ENCODE assay signal across 28 mouse cellular contexts in genomic region chr7:3347366-3348287, GRCm38 (mm10). TPM values are rescaled to one million over a fixed set of nuclear protein-coding genes. Genes with fewer than 3 reads are reported as not detected.
A peak's percentile ranks its signal among the peaks of the same experiment; 100 is the strongest.
DNase-seq lines count a peak whose midpoint lies in the region; ATAC-seq and TF ChIP-seq lines count a peak whose summit lies in the region.
"Had no signal": no experiment of that assay in that cellular context is flagged by ENCODE, and none has a peak within 500 bp of the region (broad histone marks: within the 10 kb centered on the region; RNA-seq: fewer than 3 reads in every experiment).

No protein-coding gene starts in this region.

- peak; percentile 37 to 56 for DNase-seq in adrenal gland, adult (ENCODE audit: inconsistent age in 2 of 2, low spot score in 1 of 2)
- DNase-seq in adrenal gland, postnatal 10 days = no peak
- no peak for DNase-seq in forebrain, embryonic 10.5 days (ENCODE audit: extremely low spot score, low spot score)
- no peak for DNase-seq in forebrain, embryonic 11.5 days (ENCODE audit: low spot score)
- peak; percentile 77 for DNase-seq in WW6 (ENCODE audit: low read depth, low spot score)
- DNase-seq: adrenal gland, adult 8-10 months; cerebellum, adult 11-12 months; gastrocnemius, postnatal 36 days; heart, postnatal 36 days; kidney, adult 8-10 months; kidney, postnatal 10 days; liver; lung, postnatal 36 days had no signal

- WGBS in forebrain, embryonic 10.5 days = 30% methylated on average over 20 of the region's 20 CpGs
- WGBS in forebrain, embryonic 11.5 days = 27% methylated on average over 20 of the region's 20 CpGs
- WGBS in heart, embryonic 11.5 days (ENCODE audit: insufficient replicate concordance) = 47% methylated on average over 20 of the region's 20 CpGs

- peaks cover 15% of the 10 kb centered on the region; the same call in 1 of the 2 replicates for H3K27me3 ChIP-seq in forebrain, embryonic 10.5 days (ENCODE audit: poor library complexity, severe bottlenecking)
- no peaks in the 10 kb centered on the region for H3K27me3 ChIP-seq in forebrain, embryonic 11.5 days (ENCODE audit: control insufficient read depth, insufficient read depth, low read length)
- H3K27me3 ChIP-seq in E14TG2a.4 (ENCODE audit: insufficient read depth, low read length) = no peaks in the 10 kb centered on the region
- H3K27me3 ChIP-seq in heart, embryonic 11.5 days (ENCODE audit: control insufficient read depth, insufficient read depth, low read length) = no peaks in the 10 kb centered on the region
- H3K27me3 ChIP-seq: heart, embryonic 15.5 days; hindbrain, embryonic 15.5 days; intestine, embryonic 15.5 days; liver, embryonic 15.5 days; lung, embryonic 15.5 days; megakaryocyte, embryonic 14.5 days had no signal

- H3K27ac ChIP-seq in forebrain, embryonic 10.5 days = 0 out of 2 replicates have a peak overlapping the region, but pooled peaks have one; percentile 25
- no peak overlapping the region for H3K27ac ChIP-seq in forebrain, embryonic 11.5 days (ENCODE audit: low read depth, low read length)
- H3K27ac ChIP-seq in heart, embryonic 11.5 days (ENCODE audit: low read depth, low read length) = no peak overlapping the region
- H3K27ac ChIP-seq: embryonic facial prominence, embryonic 10.5 days; heart, embryonic 15.5 days; hindbrain, embryonic 15.5 days; intestine, embryonic 15.5 days; limb, embryonic 10.5 days; liver, embryonic 15.5 days; lung, embryonic 15.5 days had no signal

- no peak overlapping the region for H3K4me3 ChIP-seq in forebrain, embryonic 10.5 days
- H3K4me3 ChIP-seq in forebrain, embryonic 11.5 days (ENCODE audit: low read depth, low read length) = no peak overlapping the region
- H3K4me3 ChIP-seq in E14TG2a.4 (replicated peaks; ENCODE audit: low read length) = peak overlapping the region; percentile 74
- H3K4me3 ChIP-seq in heart, embryonic 11.5 days (ENCODE audit: low read depth, low read length) = no peak overlapping the region
- H3K4me3 ChIP-seq: embryonic facial prominence, embryonic 10.5 days; heart, embryonic 15.5 days; hindbrain, embryonic 15.5 days; intestine, embryonic 15.5 days; limb, embryonic 10.5 days; liver, embryonic 15.5 days; lung, embryonic 15.5 days; megakaryocyte, embryonic 14.5 days had no signal

- no peak for TF ChIP-seq CTCF in E14TG2a.4 (conservative IDR thresholded peaks at IDR 0.05; ENCODE audit: low read length)

- no peak overlapping the region for H3K4me2 ChIP-seq in forebrain, embryonic 11.5 days (ENCODE audit: low read depth, low read length, severe bottlenecking)
- no peak overlapping the region for H3K4me2 ChIP-seq in heart, embryonic 11.5 days
- H3K4me2 ChIP-seq: heart, embryonic 15.5 days; hindbrain, embryonic 15.5 days; intestine, embryonic 15.5 days; liver, embryonic 15.5 days; lung, embryonic 15.5 days had no signal

- no peaks in the 10 kb centered on the region for H3K9me3 ChIP-seq in forebrain, embryonic 10.5 days
- no peaks in the 10 kb centered on the region for H3K9me3 ChIP-seq in forebrain, embryonic 11.5 days (ENCODE audit: control insufficient read depth, low read length)
- H3K9me3 ChIP-seq in E14TG2a.4 (ENCODE audit: low read length) = no peaks in the 10 kb centered on the region
- no peaks in the 10 kb centered on the region for H3K9me3 ChIP-seq in heart, embryonic 11.5 days (replicated peaks; ENCODE audit: control insufficient read depth, low read length)
- H3K9me3 ChIP-seq: embryonic facial prominence, embryonic 10.5 days; heart, embryonic 15.5 days; hindbrain, embryonic 15.5 days; intestine, embryonic 15.5 days; limb, embryonic 10.5 days; liver, embryonic 15.5 days; lung, embryonic 15.5 days; megakaryocyte, embryonic 14.5 days had no signal

- no peak overlapping the region for H3K9ac ChIP-seq in forebrain, embryonic 11.5 days (ENCODE audit: low read length)
- no peak overlapping the region for H3K9ac ChIP-seq in heart, embryonic 11.5 days (ENCODE audit: low read depth, low read length)
- H3K9ac ChIP-seq: heart, embryonic 15.5 days; hindbrain, embryonic 15.5 days; intestine, embryonic 15.5 days; liver, embryonic 15.5 days; lung, embryonic 15.5 days had no signal

- H3K36me3 ChIP-seq in forebrain, embryonic 10.5 days (replicated peaks) = peaks cover 92% of the 10 kb centered on the region
- H3K36me3 ChIP-seq in forebrain, embryonic 11.5 days (ENCODE audit: control insufficient read depth, insufficient read depth, low read length) = peaks cover 7% of the 10 kb centered on the region; the same call in 1 of the 2 replicates
- H3K36me3 ChIP-seq in E14TG2a.4 (ENCODE audit: insufficient read depth, low read length) = peaks cover 31% of the 10 kb centered on the region
- H3K36me3 ChIP-seq in heart, embryonic 11.5 days (ENCODE audit: control insufficient read depth, insufficient read depth, low read length) = no peaks in the 10 kb centered on the region
- H3K36me3 ChIP-seq: heart, embryonic 15.5 days; intestine, embryonic 15.5 days; liver, embryonic 15.5 days; lung, embryonic 15.5 days had no signal

- ATAC-seq in forebrain, embryonic 11.5 days (replicated peaks; ENCODE audit: low FRiP score) = no peak
- no peak for ATAC-seq in heart, embryonic 11.5 days (replicated peaks; ENCODE audit: insufficient number of reproducible peaks, low FRiP score, low TSS enrichment)
- ATAC-seq in CD4-positive, CD25-positive, alpha-beta regulatory T cell, adult 4 months = no peak
- ATAC-seq: intestine, embryonic 15.5 days had no signal

- H3K4me1 ChIP-seq in forebrain, embryonic 10.5 days = peaks cover 15% of the 10 kb centered on the region
- no peaks in the 10 kb centered on the region for H3K4me1 ChIP-seq in forebrain, embryonic 11.5 days (replicated peaks; ENCODE audit: control insufficient read depth, insufficient read depth, low read length)
- peaks cover 69% of the 10 kb centered on the region for H3K4me1 ChIP-seq in E14TG2a.4 (replicated peaks; ENCODE audit: low read depth, low read length)
- no peaks in the 10 kb centered on the region for H3K4me1 ChIP-seq in heart, embryonic 11.5 days (ENCODE audit: control insufficient read depth, insufficient read depth, low read length)
- H3K4me1 ChIP-seq: embryonic facial prominence, embryonic 10.5 days; heart, embryonic 15.5 days; hindbrain, embryonic 15.5 days; intestine, embryonic 15.5 days; limb, embryonic 10.5 days; liver, embryonic 15.5 days; lung, embryonic 15.5 days; megakaryocyte, embryonic 14.5 days had no signal

RNA-seq across cellular contexts. Expression of gene Cacng7, which starts 14.9 kb away (rescaled TPM):
- total RNA-seq in adrenal gland, postnatal 10 days (2021) = 1 to 10 TPM; 8.8 to 9.4 TPM
- 1.7 and 2.2 TPM in 2 replicates for polyA plus RNA-seq in forebrain, embryonic 10.5 days (2016; fragmentation: Nextera tagmentation; extraction: Ambion mirVana)
- polyA plus RNA-seq in forebrain, embryonic 11.5 days (2014; fragmentation: Nextera tagmentation; extraction: Ambion mirVana) = 4.9 and 5.6 TPM in 2 replicates
- 0.24 and 0.27 TPM in 2 replicates for polyA plus RNA-seq in heart, embryonic 11.5 days (2014; fragmentation: Nextera tagmentation; extraction: Ambion mirVana)
- polyA plus RNA-seq in CD4-positive, CD25-positive, alpha-beta regulatory T cell, adult 4 months (2017; shearing (Covaris generic)) = not detected
- total RNA-seq: neutrophil, adult 5-6 weeks had no signal

RNA-seq across cellular contexts. Expression of gene Cacng8, which starts 42.9 kb away (rescaled TPM):
- total RNA-seq in adrenal gland, postnatal 10 days (2021) = 1 to 10 TPM; 2.5 to 3.3 TPM
- polyA plus RNA-seq in forebrain, embryonic 10.5 days (2016; fragmentation: Nextera tagmentation; extraction: Ambion mirVana) = 6.7 and 7.1 TPM in 2 replicates
- polyA plus RNA-seq in forebrain, embryonic 11.5 days (2014; fragmentation: Nextera tagmentation; extraction: Ambion mirVana) = 7.9 and 9.3 TPM in 2 replicates
- polyA plus RNA-seq in heart, embryonic 11.5 days (2014; fragmentation: Nextera tagmentation; extraction: Ambion mirVana) = 1.7 and 1.8 TPM in 2 replicates
- not detected for polyA plus RNA-seq in CD4-positive, CD25-positive, alpha-beta regulatory T cell, adult 4 months (2017; shearing (Covaris generic))
- total RNA-seq: gastrocnemius, adult 18-20 months; gastrocnemius, postnatal 36 days; heart, adult 8-10 months; heart, postnatal 36 days; neutrophil, adult 5-6 weeks had no signal
- polyA plus RNA-seq: liver, embryonic 15.5 days had no signal

RNA-seq across cellular contexts. Expression of gene Prkcg, which starts 58.6 kb away (rescaled TPM):
- 1 to 10 TPM; 1.6 to 2.6 TPM for total RNA-seq in adrenal gland, postnatal 10 days (2021)
- polyA plus RNA-seq in forebrain, embryonic 10.5 days (2016; fragmentation: Nextera tagmentation; extraction: Ambion mirVana) = 0.71 and 1.2 TPM in 2 replicates
- polyA plus RNA-seq in forebrain, embryonic 11.5 days (2014; fragmentation: Nextera tagmentation; extraction: Ambion mirVana) = 0.99 and 1.0 TPM in 2 replicates
- polyA plus RNA-seq in heart, embryonic 11.5 days (2014; fragmentation: Nextera tagmentation; extraction: Ambion mirVana) = 0.10 and 0.14 TPM in 2 replicates
- not detected for polyA plus RNA-seq in CD4-positive, CD25-positive, alpha-beta regulatory T cell, adult 4 months (2017; shearing (Covaris generic))
- total RNA-seq: MEL had no signal
- polyA plus RNA-seq: liver, embryonic 15.5 days had no signal

RNA-seq across cellular contexts. Expression of gene Myadm, which starts 58.7 kb away (rescaled TPM):
- total RNA-seq in adrenal gland, postnatal 10 days (2021) = 100 to 1,000 TPM; 110 to 126 TPM
- polyA plus RNA-seq in forebrain, embryonic 10.5 days (2016; fragmentation: Nextera tagmentation; extraction: Ambion mirVana) = 20.9 and 25.0 TPM in 2 replicates
- 29.1 and 36.2 TPM in 2 replicates for polyA plus RNA-seq in forebrain, embryonic 11.5 days (2014; fragmentation: Nextera tagmentation; extraction: Ambion mirVana)
- polyA plus RNA-seq in heart, embryonic 11.5 days (2014; fragmentation: Nextera tagmentation; extraction: Ambion mirVana) = 221 and 235 TPM in 2 replicates
- polyA plus RNA-seq in CD4-positive, CD25-positive, alpha-beta regulatory T cell, adult 4 months (2017; shearing (Covaris generic)) = 1 to 10 TPM; 7.5 to 7.8 TPM

Comparison
In these comparisons a context has a peak if more than half of its experiments do, and no peak if none do; other contexts are left out.
1. DNase-seq: peak in adrenal gland, adult (2 of 2) and WW6 (single experiment); none in adrenal gland, postnatal 10 days (single experiment), forebrain, embryonic 10.5 days (single experiment) and forebrain, embryonic 11.5 days (single experiment).